Mouse (Mus musculus) B cell, adult 62 days (primary cell): ENCODE results near the gene Mylk3. TPM values are rescaled to one million over a fixed set of nuclear protein-coding genes. Genes with fewer than 3 reads are reported as not detected.

Source experiments
- total RNA-seq: library from RNA; stranded (reverse); gene quantifications from 4 replicates; pipeline ENCODE4 v1.2.4, GENCODE M21; 2023

Mylk3 gene
- total RNA-seq, result not detected in 4 replicates

DNA sequence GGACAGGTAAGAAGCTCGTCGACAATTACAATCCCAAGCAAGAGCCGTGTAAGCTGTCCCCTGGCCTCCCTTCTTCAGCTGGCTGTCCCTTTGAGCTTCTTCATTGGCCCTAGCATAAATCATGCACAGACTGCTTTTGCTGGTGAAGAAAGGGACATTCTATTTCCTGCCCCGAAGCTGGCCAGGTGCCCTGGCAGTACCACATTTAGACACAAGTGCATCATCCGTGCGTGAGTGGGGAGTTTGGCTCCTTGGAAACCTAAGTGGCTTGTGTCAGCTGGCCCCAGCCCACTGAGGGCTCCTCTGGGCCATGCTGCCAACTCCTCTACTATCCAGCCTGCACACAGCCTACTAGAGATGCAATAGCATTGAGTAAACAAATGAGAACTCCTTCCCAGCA is at the start of gene Mylk3:
Mylk3 (minus strand) TSS at position 141 of the 400 bp plus-strand sequence.

GRCm38 (mm10) chr8:85432168-85433016 is 46.2 kb upstream of the Mylk3 start, which contains the start of gene 4921524J17Rik:
Gene 4921524J17Rik (minus strand): TSS chr8:85432833.

GRCm38 (mm10) chr8:85299434-85300077 is 86.6 kb downstream of the Mylk3 start, which contains the start of the genes Orc6 and Vps35:
Gene Orc6 (plus strand): TSS chr8:85299632.
Gene Vps35 (minus strand): TSS chr8:85299802.

Other genes starting within 250 kb of the Mylk3 start
- not detected in 4 replicates for gene Cks1brt, start 234.4 kb downstream of the Mylk3 start, total RNA-seq
- not detected in 4 replicates for gene Olfr371, start 160.4 kb downstream of the Mylk3 start, total RNA-seq
- gene Orc6, start 86.7 kb downstream of the Mylk3 start, total RNA-seq, result 29.2 to 34.4 TPM (median 33.0 TPM) in 4 replicates
- gene Vps35, start 86.5 kb downstream of the Mylk3 start, total RNA-seq, result 73.7 to 74.9 TPM (median 74.4 TPM) in 4 replicates
- gene 4921524J17Rik, start 46.5 kb upstream of the Mylk3 start, total RNA-seq, result 11.5 to 29.6 TPM (median 13.1 TPM) in 4 replicates
- 0.94 to 4.4 TPM (median 1.5 TPM) in 4 replicates for gene Gpt2, start 106.2 kb upstream of the Mylk3 start, total RNA-seq
- 166 to 184 TPM (median 170 TPM) in 4 replicates for gene Dnaja2, start 169.0 kb upstream of the Mylk3 start, total RNA-seq